Mouse (Mus musculus) cortical plate, adult 2 months (tissue): ENCODE data around the gene Il23a.

Experiments
- CTCF ChIP-seq: fragments of 200-500 bp; IDR thresholded peaks from 2 replicates; pipeline ENCODE4 v1.5.1; 2011; ENCODE audit warnings: mild to moderate bottlenecking, control low read depth, low read length; ENCODE audit not compliant: insufficient read depth; ENCODE audit errors: extremely low read depth
- POLR2A ChIP-seq: fragments of 200-500 bp; IDR thresholded peaks from 2 replicates; pipeline ENCODE4 v1.6.1; 2011; ENCODE audit warnings: mild to moderate bottlenecking, low read length, control low read depth; ENCODE audit not compliant: insufficient read depth; ENCODE audit errors: extremely low read depth

- no peak for TF ChIP-seq CTCF
- no peak for TF ChIP-seq POLR2A
These were observed 3.8 kb upstream of the Il23a start for GRCm38 (mm10) chr10:128302357-128302756.
